Mouse (Mus musculus): ENCODE data around the gene Sit1.

DNA sequence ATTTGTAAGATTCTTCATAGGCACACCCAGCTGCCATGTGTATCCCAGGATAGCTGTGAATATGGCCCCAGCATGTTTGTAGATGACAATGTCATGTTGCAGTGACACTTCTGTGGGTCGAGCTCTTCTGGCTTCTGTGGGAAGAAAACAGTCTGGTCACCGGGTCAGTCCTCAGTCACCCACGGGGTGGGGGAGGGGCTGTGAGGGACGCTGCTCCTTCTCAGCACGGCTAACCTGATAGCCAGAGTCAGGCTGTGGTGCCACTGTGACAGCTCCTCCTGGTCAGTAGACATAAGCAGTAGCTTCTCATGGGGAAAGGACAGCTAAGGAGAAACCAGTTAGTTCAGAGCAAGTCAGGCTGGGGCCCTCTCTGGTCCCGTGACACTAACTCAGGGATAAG, 13.1 kb upstream of the Sit1 start:
- TF ChIP-seq CTCF (IDR thresholded peaks at IDR 0.05) (no peak), POLR2A (IDR thresholded peaks at IDR 0.05; ENCODE audit: insufficient read depth, low read depth, low read length) (no peak), EP300 (IDR thresholded peaks at IDR 0.05; ENCODE audit: insufficient read depth, low read depth, low read length) (no peak)
